Mouse (Mus musculus): ENCODE results near the gene Phc1.
"Not testable (repeated sequence)": the region's sequence is repeated elsewhere in the genome, so short reads cannot be mapped to it uniquely, and the experiment has no call there.

The Phc1 gene

GRCm38 (mm10) chr6:122340349-122341000 lies at the start of gene Phc1:
Gene Phc1 (minus strand): TSS chr6:122340561.
- DNase-seq, result no peak

- DNase-seq, result not testable (repeated sequence)
Measured at GRCm38 (mm10) chr6:122389986-122390385, 49.6 kb upstream of the Phc1 start.

GRCm38 (mm10) chr6:122387177-122388028 lies 47.0 kb upstream of the Phc1 start:
- not testable (repeated sequence) for DNase-seq

- no peak for DNase-seq
Measured at GRCm38 (mm10) chr6:122385724-122386123, 45.4 kb upstream of the Phc1 start.

GRCm38 (mm10) chr6:122384886-122385285 lies 44.5 kb upstream of the Phc1 start:
- no peak for DNase-seq

GRCm38 (mm10) chr6:122383211-122383610 lies 42.9 kb upstream of the Phc1 start:
- no peak for DNase-seq

GRCm38 (mm10) chr6:122382046-122382445 lies 41.7 kb upstream of the Phc1 start:
- no peak for DNase-seq

GRCm38 (mm10) chr6:122368245-122368644 lies 27.9 kb upstream of the Phc1 start:
- no peak for DNase-seq

- no peak for DNase-seq
Measured at GRCm38 (mm10) chr6:122366976-122367375, 26.6 kb upstream of the Phc1 start.

GRCm38 (mm10) chr6:122366287-122366686 lies 25.9 kb upstream of the Phc1 start:
- no peak for DNase-seq

- DNase-seq, result no peak
Measured at GRCm38 (mm10) chr6:122365706-122366105, 25.3 kb upstream of the Phc1 start.

GRCm38 (mm10) chr6:122357089-122357488 lies 16.7 kb upstream of the Phc1 start:
- no peak for DNase-seq

- DNase-seq, result no peak
Measured at GRCm38 (mm10) chr6:122355909-122356308, 15.5 kb upstream of the Phc1 start.

GRCm38 (mm10) chr6:122347326-122347725 lies 7.0 kb upstream of the Phc1 start:
- DNase-seq, result not testable (repeated sequence)

GRCm38 (mm10) chr6:122346399-122346798 lies 6.0 kb upstream of the Phc1 start:
- no peak for DNase-seq

GRCm38 (mm10) chr6:122345731-122346130 lies 5.4 kb upstream of the Phc1 start:
- no peak for DNase-seq

GRCm38 (mm10) chr6:122344386-122345116 lies 4.2 kb upstream of the Phc1 start:
- DNase-seq, result no peak

- no peak for DNase-seq
Measured at GRCm38 (mm10) chr6:122343719-122344118, 3.4 kb upstream of the Phc1 start.

GRCm38 (mm10) chr6:122342125-122342524 lies 1.8 kb upstream of the Phc1 start:
- no peak for DNase-seq

GRCm38 (mm10) chr6:122341038-122341810 lies 863 bp upstream of the Phc1 start:
- no peak for DNase-seq

GRCm38 (mm10) chr6:122339648-122340341 lies 566 bp downstream of the Phc1 start:
- peak; percentile 85 for DNase-seq

GRCm38 (mm10) chr6:122339047-122339647 lies 1.2 kb downstream of the Phc1 start:
- peak; percentile 78 for DNase-seq

All from right cerebral cortex, adult 18-20 months (tissue).